In genomic region chr5:74337491-74337890, GRCm38 (mm10) we compare ENCODE assay signal across 19 mouse cellular contexts.
DNase-seq lines count a peak whose midpoint lies in the region; ATAC-seq and TF ChIP-seq lines count a peak whose summit lies in the region.
"Had no signal": no experiment of that assay in that cellular context is flagged by ENCODE, and none has a peak within 500 bp of the region (broad histone marks: within the 10 kb centered on the region; RNA-seq: fewer than 3 reads in every experiment).

No protein-coding gene starts in this region.

- no peaks in the 10 kb centered on the region for H3K27me3 ChIP-seq in forebrain, embryonic 14.5 days (replicated peaks; ENCODE audit: control insufficient read depth, insufficient read depth, low read length)
- no peaks in the 10 kb centered on the region for H3K27me3 ChIP-seq in forebrain, embryonic 12.5 days
- H3K27me3 ChIP-seq in hindbrain, postnatal 0 days (ENCODE audit: insufficient read depth, low read length): no peaks in the 10 kb centered on the region
- H3K27me3 ChIP-seq in hindbrain, embryonic 14.5 days (ENCODE audit: control insufficient read depth, insufficient read depth, low read length): no peaks in the 10 kb centered on the region
- no peaks in the 10 kb centered on the region for H3K27me3 ChIP-seq in midbrain, embryonic 11.5 days (ENCODE audit: control insufficient read depth, insufficient read depth, low read length)
- H3K27me3 ChIP-seq in midbrain, embryonic 16.5 days (ENCODE audit: control insufficient read depth, insufficient read depth, low read depth, low read length): no peaks in the 10 kb centered on the region
- H3K27me3 ChIP-seq: liver, embryonic 13.5 days; lung, embryonic 15.5 days had no signal

- no peak overlapping the region for H3K4me3 ChIP-seq in forebrain, embryonic 14.5 days (ENCODE audit: low read depth, low read length)
- no peak overlapping the region for H3K4me3 ChIP-seq in forebrain, embryonic 12.5 days (replicated peaks)
- H3K4me3 ChIP-seq in hindbrain, postnatal 0 days (ENCODE audit: low read length): no peak overlapping the region
- no peak overlapping the region for H3K4me3 ChIP-seq in hindbrain, embryonic 14.5 days (replicated peaks; ENCODE audit: low read length)
- no peak overlapping the region for H3K4me3 ChIP-seq in midbrain, embryonic 11.5 days (ENCODE audit: low read depth, low read length)
- H3K4me3 ChIP-seq in midbrain, embryonic 16.5 days (ENCODE audit: low read depth, low read length): no peak overlapping the region
- H3K4me3 ChIP-seq: embryonic facial prominence, embryonic 10.5 days; heart, embryonic 12.5 days; liver, embryonic 13.5 days; lung, embryonic 15.5 days had no signal

- H3K4me1 ChIP-seq in forebrain, embryonic 14.5 days (ENCODE audit: control insufficient read depth, insufficient read depth, low read length): peaks cover 8% of the 10 kb centered on the region
- H3K4me1 ChIP-seq in forebrain, embryonic 12.5 days: 0 out of 2 replicates have a peak, but pooled peaks cover 6% of the 10 kb centered on the region
- H3K4me1 ChIP-seq in hindbrain, postnatal 0 days (ENCODE audit: insufficient read depth, low read length): peaks cover 3% of the 10 kb centered on the region; the same call in 1 of the 2 replicates
- peaks cover 4% of the 10 kb centered on the region; the same call in 1 of the 2 replicates for H3K4me1 ChIP-seq in hindbrain, embryonic 14.5 days (replicated peaks; ENCODE audit: control insufficient read depth, insufficient read depth, low read length)
- H3K4me1 ChIP-seq in midbrain, embryonic 11.5 days (ENCODE audit: control insufficient read depth, insufficient read depth, low read length): no peaks in the 10 kb centered on the region
- no peaks in the 10 kb centered on the region for H3K4me1 ChIP-seq in midbrain, embryonic 16.5 days (ENCODE audit: control insufficient read depth, insufficient read depth, low read length)
- H3K4me1 ChIP-seq: liver, embryonic 13.5 days; lung, embryonic 15.5 days had no signal

- TF ChIP-seq POLR2A in brain, embryonic 14.5 days (IDR thresholded peaks at IDR 0.05; ENCODE audit: borderline replicate concordance, extremely low read depth, insufficient read depth, insufficient read length, poor library complexity, severe bottlenecking): no peak

- H3K9ac ChIP-seq in forebrain, embryonic 14.5 days (ENCODE audit: low read length): no peak overlapping the region
- no peak overlapping the region for H3K9ac ChIP-seq in forebrain, embryonic 12.5 days
- no peak overlapping the region for H3K9ac ChIP-seq in hindbrain, postnatal 0 days (replicated peaks; ENCODE audit: low read length)
- no peak overlapping the region for H3K9ac ChIP-seq in hindbrain, embryonic 14.5 days
- H3K9ac ChIP-seq in midbrain, embryonic 11.5 days (ENCODE audit: low read length): no peak overlapping the region
- no peak overlapping the region for H3K9ac ChIP-seq in midbrain, embryonic 16.5 days (ENCODE audit: low read depth, low read length)
- H3K9ac ChIP-seq: heart, embryonic 12.5 days; liver, embryonic 13.5 days; lung, embryonic 15.5 days had no signal

- DNase-seq in forebrain, embryonic 14.5 days (ENCODE audit: low spot score): no peak
- peak; percentile 26 for DNase-seq in hindbrain, postnatal 0 days (ENCODE audit: low spot score)
- DNase-seq in hindbrain, embryonic 14.5 days (ENCODE audit: low spot score): no peak
- peak; percentile 79 for DNase-seq in midbrain, embryonic 11.5 days (ENCODE audit: low spot score, missing footprints)
- DNase-seq in brain, embryonic 14.5 days (ENCODE audit: low read depth): peak; percentile 57
- DNase-seq in frontal cortex, postnatal 14 days (ENCODE audit: low spot score in 2 of 2): no peak
- DNase-seq: adrenal gland, postnatal 10 days; B cell, adult 2 months; kidney, adult 8-10 months; kidney, postnatal 14 days; liver, embryonic 13.5 days; right cerebral cortex, adult 18-20 months; thymus, postnatal 14 days had no signal

- peak overlapping the region; percentile 49; the same call in 1 of the 2 replicates for H3K27ac ChIP-seq in forebrain, embryonic 14.5 days (ENCODE audit: low read depth, low read length)
- H3K27ac ChIP-seq in forebrain, embryonic 12.5 days: no peak overlapping the region
- H3K27ac ChIP-seq in hindbrain, postnatal 0 days: no peak overlapping the region
- H3K27ac ChIP-seq in hindbrain, embryonic 14.5 days: no peak overlapping the region
- no peak overlapping the region for H3K27ac ChIP-seq in midbrain, embryonic 11.5 days (ENCODE audit: low read depth, low read length)
- no peak overlapping the region for H3K27ac ChIP-seq in midbrain, embryonic 16.5 days (ENCODE audit: low read length)
- H3K27ac ChIP-seq: embryonic facial prominence, embryonic 10.5 days; liver, embryonic 13.5 days; lung, embryonic 15.5 days; stomach, postnatal 0 days had no signal

- ATAC-seq in forebrain, embryonic 14.5 days: peak; percentile 50
- ATAC-seq in forebrain, embryonic 12.5 days (ENCODE audit: low FRiP score): no peak
- ATAC-seq in hindbrain, postnatal 0 days: 0 out of 2 replicates have a peak, but pooled peaks have one; percentile 32
- ATAC-seq in hindbrain, embryonic 14.5 days (ENCODE audit: low FRiP score): no peak; the same call in 1 of the 2 replicates
- no peak for ATAC-seq in midbrain, embryonic 11.5 days (ENCODE audit: low FRiP score)
- no peak for ATAC-seq in midbrain, embryonic 16.5 days

- no peaks in the 10 kb centered on the region for H3K36me3 ChIP-seq in forebrain, embryonic 14.5 days (ENCODE audit: control insufficient read depth, insufficient read depth, low read length)
- H3K36me3 ChIP-seq in forebrain, embryonic 12.5 days (replicated peaks): no peaks in the 10 kb centered on the region
- H3K36me3 ChIP-seq in hindbrain, postnatal 0 days (ENCODE audit: insufficient read depth, low read length): no peaks in the 10 kb centered on the region
- no peaks in the 10 kb centered on the region for H3K36me3 ChIP-seq in hindbrain, embryonic 14.5 days (replicated peaks; ENCODE audit: control insufficient read depth, insufficient read depth)
- H3K36me3 ChIP-seq in midbrain, embryonic 11.5 days (ENCODE audit: control insufficient read depth, insufficient read depth, low read length): no peaks in the 10 kb centered on the region
- no peaks in the 10 kb centered on the region for H3K36me3 ChIP-seq in midbrain, embryonic 16.5 days (ENCODE audit: control insufficient read depth, insufficient read depth, low read length)
- H3K36me3 ChIP-seq: embryonic facial prominence, embryonic 10.5 days; heart, embryonic 12.5 days; liver, embryonic 13.5 days; lung, embryonic 15.5 days had no signal

- WGBS in forebrain, embryonic 14.5 days: 92% methylated on average over 3 of the region's 3 CpGs
- WGBS in forebrain, embryonic 12.5 days: 85% methylated on average over 3 of the region's 3 CpGs
- 77% methylated on average over 3 of the region's 3 CpGs for WGBS in hindbrain, postnatal 0 days
- WGBS in hindbrain, embryonic 14.5 days: 90% methylated on average over 3 of the region's 3 CpGs
- 97% methylated on average over 3 of the region's 3 CpGs for WGBS in midbrain, embryonic 11.5 days
- 95% methylated on average over 3 of the region's 3 CpGs for WGBS in midbrain, embryonic 16.5 days

- TF ChIP-seq CTCF in hindbrain, postnatal 0 days (IDR thresholded peaks at IDR 0.05; ENCODE audit: low read depth): no peak
- no peak for TF ChIP-seq CTCF in brain, embryonic 14.5 days (IDR thresholded peaks at IDR 0.05; ENCODE audit: borderline replicate concordance, extremely low read depth, insufficient read depth, insufficient read length)

- no peaks in the 10 kb centered on the region for H3K9me3 ChIP-seq in forebrain, embryonic 14.5 days (replicated peaks; ENCODE audit: control insufficient read depth, low read length)
- no peaks in the 10 kb centered on the region for H3K9me3 ChIP-seq in forebrain, embryonic 12.5 days
- H3K9me3 ChIP-seq in hindbrain, postnatal 0 days (ENCODE audit: low read length): no peaks in the 10 kb centered on the region
- no peaks in the 10 kb centered on the region for H3K9me3 ChIP-seq in hindbrain, embryonic 14.5 days (ENCODE audit: control insufficient read depth, low read length)
- no peaks in the 10 kb centered on the region for H3K9me3 ChIP-seq in midbrain, embryonic 11.5 days (ENCODE audit: control insufficient read depth, low read length)
- no peaks in the 10 kb centered on the region for H3K9me3 ChIP-seq in midbrain, embryonic 16.5 days (replicated peaks; ENCODE audit: control insufficient read depth, low read length, poor library complexity, severe bottlenecking)
- H3K9me3 ChIP-seq: embryonic facial prominence, embryonic 10.5 days; heart, embryonic 12.5 days; liver, embryonic 13.5 days; lung, embryonic 15.5 days had no signal

- no peak overlapping the region for H3K4me2 ChIP-seq in forebrain, embryonic 14.5 days (ENCODE audit: low read length)
- no peak overlapping the region for H3K4me2 ChIP-seq in forebrain, embryonic 12.5 days
- H3K4me2 ChIP-seq in hindbrain, postnatal 0 days (ENCODE audit: low read depth, low read length): no peak overlapping the region
- H3K4me2 ChIP-seq in hindbrain, embryonic 14.5 days (replicated peaks): no peak overlapping the region
- no peak overlapping the region for H3K4me2 ChIP-seq in midbrain, embryonic 11.5 days
- no peak overlapping the region for H3K4me2 ChIP-seq in midbrain, embryonic 16.5 days (ENCODE audit: low read length)
- H3K4me2 ChIP-seq: heart, embryonic 12.5 days; liver, embryonic 13.5 days; lung, embryonic 15.5 days had no signal

Comparison
In these comparisons a context has a peak if more than half of its experiments do, and no peak if none do; other contexts are left out.
1. ATAC-seq: peak in forebrain, embryonic 14.5 days (single experiment) and hindbrain, postnatal 0 days (single experiment); none in forebrain, embryonic 12.5 days (single experiment), hindbrain, embryonic 14.5 days (single experiment), midbrain, embryonic 11.5 days (single experiment) and midbrain, embryonic 16.5 days (single experiment).
2. DNase-seq: peak in hindbrain, postnatal 0 days (single experiment), midbrain, embryonic 11.5 days (single experiment) and brain, embryonic 14.5 days (single experiment); none in forebrain, embryonic 14.5 days (single experiment), hindbrain, embryonic 14.5 days (single experiment) and frontal cortex, postnatal 14 days (0 of 2).